Mouse (Mus musculus) effector memory CD4-positive, alpha-beta T cell, adult 7 months (primary cell): ENCODE data around the gene Sacs. TPM values are rescaled to one million over a fixed set of nuclear protein-coding genes. Genes with fewer than 3 reads are reported as not detected.

Experiments
- polyA plus RNA-seq: library from polyadenylated mRNA; unstranded; fragments of 100-300 nt; shearing (Covaris generic); gene quantifications from one replicate; pipeline ENCODE4 v1.2.1, GENCODE M21; 2017

The Sacs gene
- polyA plus RNA-seq = 7.9 TPM

DNA sequence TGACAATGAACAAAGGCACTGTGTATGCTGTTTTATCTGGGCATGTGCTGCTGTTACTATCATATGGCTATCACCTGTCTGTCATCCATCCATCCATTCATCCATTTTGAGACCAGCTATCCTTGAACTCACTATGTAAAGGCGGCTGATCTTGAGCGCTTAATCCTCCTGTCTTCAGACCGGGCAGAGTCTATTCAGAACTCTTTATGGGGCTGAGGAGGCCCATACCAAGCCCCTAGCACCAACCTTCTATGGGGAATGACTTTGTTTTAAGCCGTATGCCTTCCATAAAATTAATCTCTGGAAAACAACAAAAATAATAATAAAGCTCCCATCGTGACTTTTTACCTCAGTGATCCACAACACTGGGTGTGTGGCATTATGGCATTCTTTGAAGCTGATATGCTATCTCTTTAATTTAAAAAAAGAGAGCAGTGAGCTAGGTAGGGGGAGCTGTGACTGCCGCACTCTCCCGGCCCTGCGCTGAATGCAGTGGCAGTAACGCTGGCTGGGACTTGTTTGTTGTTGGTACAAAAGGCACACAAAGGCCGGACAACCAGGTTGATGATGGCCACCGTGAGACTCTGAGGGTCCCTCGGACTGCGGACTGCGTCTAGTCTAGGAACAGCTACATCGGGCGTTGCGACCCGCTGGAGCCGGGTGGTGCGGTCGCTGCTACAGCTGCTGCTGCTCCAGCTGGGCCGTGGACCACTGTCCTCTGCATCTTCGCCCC is at the start of gene Sacs:
Sacs (plus strand) TSS at position 464 of the 733 bp plus-strand sequence.

DNA sequence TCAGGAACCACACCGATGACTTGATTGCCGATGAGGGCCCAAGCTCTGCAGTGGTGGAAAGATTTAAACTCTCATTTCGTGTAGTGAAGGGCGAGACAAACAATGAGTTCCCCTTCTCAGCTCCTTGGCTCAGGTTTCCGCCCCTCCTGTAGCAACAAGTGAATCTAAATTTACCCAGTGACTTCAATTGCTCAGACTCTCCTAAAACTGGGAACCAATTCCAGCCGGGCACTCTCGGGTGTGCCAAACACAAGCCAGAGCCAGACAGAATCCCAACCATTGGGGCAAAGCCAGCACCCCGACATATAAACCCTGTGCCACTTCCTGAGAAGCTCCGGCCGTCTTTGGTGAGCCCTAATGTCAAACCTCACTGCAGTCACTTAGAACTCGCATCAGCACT is 120.1 kb downstream of the Sacs start, which contains the start of gene Sgcg:
Sgcg (minus strand) TSS at position 139 of the 400 bp plus-strand sequence.

Other genes starting within 250 kb of the Sacs start
- gene Tnfrsf19, start 92.0 kb upstream of the Sacs start, polyA plus RNA-seq = not detected
- gene Sgcg, start 120.0 kb downstream of the Sacs start, polyA plus RNA-seq = not detected
- gene Arl11, start 171.3 kb downstream of the Sacs start, polyA plus RNA-seq = not detected
- 8.7 TPM for gene Ebpl, start 222.0 kb downstream of the Sacs start, polyA plus RNA-seq